Mouse (Mus musculus): Measurements from ENCODE around the gene Olfr74. TPM values are rescaled to one million over a fixed set of nuclear protein-coding genes. Genes with fewer than 3 reads are reported as not detected.
"Not testable (repeated sequence)": the region's sequence is repeated elsewhere in the genome, so short reads cannot be mapped to it uniquely, and the experiment has no call there.

The Olfr74 gene
- polyA plus RNA-seq (2015; fragmentation: Nextera tagmentation; extraction: Ambion mirVana): not detected in 2 replicates

- Histone ChIP-seq H3K27ac (no peak within 1 kb of the TSS), H3K4me1 (no peaks in the 10 kb centered on the region), H3K9me3 (no peaks in the 10 kb centered on the region), H3K4me3 (replicated peaks) (no peak within 1 kb of the TSS), H3K9ac (no peak within 1 kb of the TSS), H3K27me3 (replicated peaks) (no peaks in the 10 kb centered on the region), H3K4me2 (no peak within 1 kb of the TSS), H3K36me3 (no peaks in the 10 kb centered on the region)
- WGBS: 71% methylated on average over 3 of the region's 3 CpGs
- ATAC-seq (ENCODE audit: insufficient read depth, low FRiP score, low read depth): no peak
These were observed at the start of gene Olfr74 for GRCm38 (mm10) chr2:87974563-87974962. Gene Olfr74 (minus strand): TSS chr2:87974663.

GRCm38 (mm10) chr2:88022474-88022873 lies 48.0 kb upstream of the Olfr74 start, which contains the start of gene Olfr1161:
Gene Olfr1161 (plus strand): TSS chr2:88022774.
- not testable (repeated sequence) for H3K9me3 ChIP-seq; H3K27me3 ChIP-seq (replicated peaks); H3K4me3 ChIP-seq (replicated peaks); H3K27ac ChIP-seq; H3K4me1 ChIP-seq; H3K9ac ChIP-seq; H3K4me2 ChIP-seq; H3K36me3 ChIP-seq; ATAC-seq (ENCODE audit: insufficient read depth, low FRiP score, low read depth)
- 60% methylated on average over 1 of the region's 1 CpGs for WGBS

GRCm38 (mm10) chr2:88007515-88008318 lies 33.3 kb upstream of the Olfr74 start, which contains the start of gene Olfr1160:
Gene Olfr1160 (minus strand): TSS chr2:88008268.
- no peak within 1 kb of the TSS for H3K9ac ChIP-seq
- peak; percentile 92 for ATAC-seq (ENCODE audit: insufficient read depth, low FRiP score, low read depth)
- no peak within 1 kb of the TSS for H3K4me2 ChIP-seq
- H3K9me3 ChIP-seq: no peaks in the 10 kb centered on the region
- no peak within 1 kb of the TSS for H3K4me3 ChIP-seq (replicated peaks)
- H3K27ac ChIP-seq: no peak within 1 kb of the TSS
- no peaks in the 10 kb centered on the region for H3K36me3 ChIP-seq
- H3K4me1 ChIP-seq: no peaks in the 10 kb centered on the region
- H3K27me3 ChIP-seq (replicated peaks): no peaks in the 10 kb centered on the region

- Histone ChIP-seq H3K4me3 (replicated peaks) (no peak within 1 kb of the TSS), H3K9me3 (no peaks in the 10 kb centered on the region), H3K4me2 (no peak within 1 kb of the TSS), H3K27ac (no peak within 1 kb of the TSS), H3K36me3 (no peaks in the 10 kb centered on the region), H3K9ac (no peak within 1 kb of the TSS), H3K27me3 (replicated peaks) (no peaks in the 10 kb centered on the region), H3K4me1 (no peaks in the 10 kb centered on the region)
- no peak for ATAC-seq (ENCODE audit: insufficient read depth, low FRiP score, low read depth)
These were observed 15.3 kb upstream of the Olfr74 start, which contains the start of gene Olfr1158 for GRCm38 (mm10) chr2:87989813-87990212. Gene Olfr1158 (plus strand): TSS chr2:87990113.

GRCm38 (mm10) chr2:87968199-87968598 lies 6.3 kb downstream of the Olfr74 start, which contains the start of gene Olfr1157:
Gene Olfr1157 (minus strand): TSS chr2:87968299.
- H3K4me1 ChIP-seq: no peaks in the 10 kb centered on the region
- H3K36me3 ChIP-seq: no peaks in the 10 kb centered on the region
- H3K4me2 ChIP-seq: no peak within 1 kb of the TSS
- H3K27me3 ChIP-seq (replicated peaks): no peaks in the 10 kb centered on the region
- no peaks in the 10 kb centered on the region for H3K9me3 ChIP-seq
- no peak for ATAC-seq (ENCODE audit: insufficient read depth, low FRiP score, low read depth)
- no peak within 1 kb of the TSS for H3K4me3 ChIP-seq (replicated peaks)
- no peak within 1 kb of the TSS for H3K27ac ChIP-seq
- no peak within 1 kb of the TSS for H3K9ac ChIP-seq
- WGBS: 91% methylated on average over 4 of the region's 4 CpGs

GRCm38 (mm10) chr2:87953000-87953399 lies 21.5 kb downstream of the Olfr74 start, which contains the start of gene Olfr1156:
Gene Olfr1156 (minus strand): TSS chr2:87953100.
- H3K9ac ChIP-seq: no peak within 1 kb of the TSS
- no peak for ATAC-seq (ENCODE audit: insufficient read depth, low FRiP score, low read depth)
- H3K36me3 ChIP-seq: no peaks in the 10 kb centered on the region

GRCm38 (mm10) chr2:87945037-87945436 lies 29.4 kb downstream of the Olfr74 start, which contains the start of gene Olfr1155:
Gene Olfr1155 (minus strand): TSS chr2:87945137.
- no peaks in the 10 kb centered on the region for H3K4me1 ChIP-seq
- no peaks in the 10 kb centered on the region for H3K36me3 ChIP-seq
- no peak within 1 kb of the TSS for H3K4me2 ChIP-seq
- WGBS: 93% methylated on average over 1 of the region's 1 CpGs
- H3K9me3 ChIP-seq: no peaks in the 10 kb centered on the region
- no peak within 1 kb of the TSS for H3K27ac ChIP-seq
- ATAC-seq (ENCODE audit: insufficient read depth, low FRiP score, low read depth): no peak
- no peak within 1 kb of the TSS for H3K4me3 ChIP-seq (replicated peaks)
- no peak within 1 kb of the TSS for H3K9ac ChIP-seq
- H3K27me3 ChIP-seq (replicated peaks): no peaks in the 10 kb centered on the region

More at GRCm38 (mm10) chr2:87953000-87953399, 21.5 kb downstream of the Olfr74 start, which contains the start of gene Olfr1156:
- H3K4me1 ChIP-seq: no peaks in the 10 kb centered on the region
- no peak within 1 kb of the TSS for H3K4me3 ChIP-seq (replicated peaks)
- H3K27me3 ChIP-seq (replicated peaks): no peaks in the 10 kb centered on the region
- no peaks in the 10 kb centered on the region for H3K9me3 ChIP-seq
- no peak within 1 kb of the TSS for H3K27ac ChIP-seq
- H3K4me2 ChIP-seq: no peak within 1 kb of the TSS

Other genes starting within 250 kb of the Olfr74 start
- not detected in 2 replicates for gene Olfr1138, start 234.7 kb downstream of the Olfr74 start, polyA plus RNA-seq (2015; fragmentation: Nextera tagmentation; extraction: Ambion mirVana)
- not detected in 2 replicates for gene Olfr1140, start 230.9 kb downstream of the Olfr74 start, polyA plus RNA-seq (2015; fragmentation: Nextera tagmentation; extraction: Ambion mirVana)
- not detected in 2 replicates for gene Olfr1141, start 220.7 kb downstream of the Olfr74 start, polyA plus RNA-seq (2015; fragmentation: Nextera tagmentation; extraction: Ambion mirVana)
- gene Olfr152, start 195.2 kb downstream of the Olfr74 start, polyA plus RNA-seq (2015; fragmentation: Nextera tagmentation; extraction: Ambion mirVana): not detected in 2 replicates
- not detected in 2 replicates for gene Olfr1143, start 174.1 kb downstream of the Olfr74 start, polyA plus RNA-seq (2015; fragmentation: Nextera tagmentation; extraction: Ambion mirVana)
- gene Olfr1145, start 164.8 kb downstream of the Olfr74 start, polyA plus RNA-seq (2015; fragmentation: Nextera tagmentation; extraction: Ambion mirVana): not detected in 2 replicates
- not detected in 2 replicates for gene Olfr1148, start 144.1 kb downstream of the Olfr74 start, polyA plus RNA-seq (2015; fragmentation: Nextera tagmentation; extraction: Ambion mirVana)
- not detected in 2 replicates for gene Olfr1150-ps1, start 130.7 kb downstream of the Olfr74 start, polyA plus RNA-seq (2015; fragmentation: Nextera tagmentation; extraction: Ambion mirVana)
- gene Olfr1151, start 118.8 kb downstream of the Olfr74 start, polyA plus RNA-seq (2015; fragmentation: Nextera tagmentation; extraction: Ambion mirVana): not detected in 2 replicates
- not detected in 2 replicates for gene Olfr1152, start 108.2 kb downstream of the Olfr74 start, polyA plus RNA-seq (2015; fragmentation: Nextera tagmentation; extraction: Ambion mirVana)
- not detected in 2 replicates for gene Olfr1153, start 79.7 kb downstream of the Olfr74 start, polyA plus RNA-seq (2015; fragmentation: Nextera tagmentation; extraction: Ambion mirVana)
- gene Olfr1154, start 69.5 kb downstream of the Olfr74 start, polyA plus RNA-seq (2015; fragmentation: Nextera tagmentation; extraction: Ambion mirVana): not detected in 2 replicates
- gene Olfr1155, start 29.5 kb downstream of the Olfr74 start, polyA plus RNA-seq (2015; fragmentation: Nextera tagmentation; extraction: Ambion mirVana): not detected in 2 replicates
- not detected in 2 replicates for gene Olfr1156, start 21.6 kb downstream of the Olfr74 start, polyA plus RNA-seq (2015; fragmentation: Nextera tagmentation; extraction: Ambion mirVana)
- not detected in 2 replicates for gene Olfr1157, start 6.4 kb downstream of the Olfr74 start, polyA plus RNA-seq (2015; fragmentation: Nextera tagmentation; extraction: Ambion mirVana)
- not detected in 2 replicates for gene Olfr1158, start 15.4 kb upstream of the Olfr74 start, polyA plus RNA-seq (2015; fragmentation: Nextera tagmentation; extraction: Ambion mirVana)
- gene Olfr1160, start 33.6 kb upstream of the Olfr74 start, polyA plus RNA-seq (2015; fragmentation: Nextera tagmentation; extraction: Ambion mirVana): not detected in 2 replicates
- gene Olfr1161, start 48.1 kb upstream of the Olfr74 start, polyA plus RNA-seq (2015; fragmentation: Nextera tagmentation; extraction: Ambion mirVana): not detected in 2 replicates
- gene Olfr73, start 63.0 kb upstream of the Olfr74 start, polyA plus RNA-seq (2015; fragmentation: Nextera tagmentation; extraction: Ambion mirVana): not detected in 2 replicates
- gene Olfr1162, start 76.5 kb upstream of the Olfr74 start, polyA plus RNA-seq (2015; fragmentation: Nextera tagmentation; extraction: Ambion mirVana): not detected in 2 replicates
- gene Olfr1163, start 97.2 kb upstream of the Olfr74 start, polyA plus RNA-seq (2015; fragmentation: Nextera tagmentation; extraction: Ambion mirVana): not detected in 2 replicates
- gene Olfr1164, start 119.3 kb upstream of the Olfr74 start, polyA plus RNA-seq (2015; fragmentation: Nextera tagmentation; extraction: Ambion mirVana): not detected in 2 replicates
- not detected in 2 replicates for gene Olfr1166, start 153.6 kb upstream of the Olfr74 start, polyA plus RNA-seq (2015; fragmentation: Nextera tagmentation; extraction: Ambion mirVana)
- gene Olfr1167, start 180.5 kb upstream of the Olfr74 start, polyA plus RNA-seq (2015; fragmentation: Nextera tagmentation; extraction: Ambion mirVana): not detected in 2 replicates
- gene Olfr1168, start 207.2 kb upstream of the Olfr74 start, polyA plus RNA-seq (2015; fragmentation: Nextera tagmentation; extraction: Ambion mirVana): not detected in 2 replicates

All from stomach, embryonic 15.5 days (tissue).